Mouse (Mus musculus) right cerebral cortex, adult 2 months (tissue): Measurements from ENCODE around the gene Olfr1448.
"Not testable (repeated sequence)": the region's sequence is repeated elsewhere in the genome, so short reads cannot be mapped to it uniquely, and the experiment has no call there.

ENCODE experiments used
- DNase-seq, 2 experiments: peaks; one replicate each; pipeline ENCODE4 v3.0.0; 2021 to 2022; ENCODE audit warnings: low spot score in 2 of 2

Gene Olfr1448

GRCm38 (mm10) chr19:12924319-12924718, at the start of gene Olfr1448:
Gene Olfr1448 (minus strand): TSS chr19:12924419.
- no peak for DNase-seq

GRCm38 (mm10) chr19:12970082-12970481, 45.9 kb upstream of the Olfr1448 start:
- not testable (repeated sequence) for DNase-seq

GRCm38 (mm10) chr19:12949958-12950357, 25.7 kb upstream of the Olfr1448 start, which contains the start of gene Olfr1450:
Gene Olfr1450 (plus strand): TSS chr19:12950258.
- DNase-seq: no peak

GRCm38 (mm10) chr19:12930540-12930939, 6.3 kb upstream of the Olfr1448 start, which contains the start of gene Olfr1449:
Gene Olfr1449 (plus strand): TSS chr19:12930840.
- no peak for DNase-seq

- DNase-seq: no peak
These were observed 20.6 kb downstream of the Olfr1448 start, which contains the start of gene Olfr1447 for GRCm38 (mm10) chr19:12903643-12904042. Gene Olfr1447 (minus strand): TSS chr19:12903743.

- no peak for DNase-seq
These were observed 30.8 kb downstream of the Olfr1448 start, which contains the start of gene Olfr1446 for GRCm38 (mm10) chr19:12893424-12893823. Gene Olfr1446 (minus strand): TSS chr19:12893524.

- DNase-seq: no peak
These were observed 40.7 kb downstream of the Olfr1448 start, which contains the start of gene Olfr1445 for GRCm38 (mm10) chr19:12883555-12883954. Gene Olfr1445 (plus strand): TSS chr19:12883855.
